Mouse (Mus musculus): ENCODE measurements at regions not wholly inside any gene's neighbourhood (a gene's known extent, or its start where the extent isn't known, plus 50 kb on each side); places are given as distances from the start of the nearest gene placed in this dataset.

GRCm38 (mm10) chr1:64190705-64191104, 68.6 kb upstream of the Klf7 start:
- H3ac ChIP-seq (ENCODE audit: control insufficient read depth, insufficient read length, low read depth): no peak overlapping the region
- no peak for TF ChIP-seq MAX (IDR thresholded peaks at IDR 0.05)
- no peaks in the 10 kb centered on the region for H3K36me3 ChIP-seq (ENCODE audit: control insufficient read depth, insufficient read depth)
- H3K79me2 ChIP-seq (ENCODE audit: control insufficient read depth, insufficient read depth): no peaks in the 10 kb centered on the region
- H3K4me3 ChIP-seq (ENCODE audit: insufficient read depth, poor library complexity, severe bottlenecking): no peak overlapping the region
- no peaks in the 10 kb centered on the region for H3K27me3 ChIP-seq (ENCODE audit: control insufficient read depth, insufficient read depth, insufficient read length)
- H3K79me3 ChIP-seq (ENCODE audit: low read depth): no peaks in the 10 kb centered on the region

- no peaks in the 10 kb centered on the region for H3K36me3 ChIP-seq (ENCODE audit: control insufficient read depth, insufficient read depth)
- H3K79me2 ChIP-seq (ENCODE audit: control insufficient read depth, insufficient read depth): no peaks in the 10 kb centered on the region
- TF ChIP-seq MAX (IDR thresholded peaks at IDR 0.05): no peak
- no peak for TF ChIP-seq MYOD1 (IDR thresholded peaks at IDR 0.05; ENCODE audit: control insufficient read depth, insufficient read length, low read depth)
- TF ChIP-seq USF1 (IDR thresholded peaks at IDR 0.05; ENCODE audit: low read depth): no peak
- TF ChIP-seq MYOG (IDR thresholded peaks at IDR 0.05; ENCODE audit: control insufficient read depth, extremely low read depth, insufficient read length): no peak
- no peak for TF ChIP-seq CEBPB (IDR thresholded peaks at IDR 0.05; ENCODE audit: low read depth)
- TF ChIP-seq FOSL1 (IDR thresholded peaks at IDR 0.05; ENCODE audit: insufficient read depth, low read length, poor library complexity, severe bottlenecking): no peak
- no peak for TF ChIP-seq CTCF (IDR thresholded peaks at IDR 0.05; ENCODE audit: control insufficient read depth, insufficient read depth, insufficient read length)
- H3K4me3 ChIP-seq (ENCODE audit: insufficient read depth, poor library complexity, severe bottlenecking): no peak overlapping the region
- no peaks in the 10 kb centered on the region for H3K79me3 ChIP-seq (ENCODE audit: low read depth)
- H3K27me3 ChIP-seq (ENCODE audit: control insufficient read depth, insufficient read depth, insufficient read length): no peaks in the 10 kb centered on the region
- no peak overlapping the region for H3ac ChIP-seq (ENCODE audit: control insufficient read depth, insufficient read length, low read depth)
Observed at GRCm38 (mm10) chr1:64190097-64190496, 68.0 kb upstream of the Klf7 start.

GRCm38 (mm10) chr1:64189471-64189870, 67.4 kb upstream of the Klf7 start:
- no peaks in the 10 kb centered on the region for H3K79me2 ChIP-seq (ENCODE audit: control insufficient read depth, insufficient read depth)
- H3ac ChIP-seq (ENCODE audit: control insufficient read depth, insufficient read length, low read depth): no peak overlapping the region
- TF ChIP-seq CTCF (IDR thresholded peaks at IDR 0.05; ENCODE audit: control insufficient read depth, insufficient read depth, insufficient read length): no peak
- TF ChIP-seq USF1 (IDR thresholded peaks at IDR 0.05; ENCODE audit: low read depth): no peak
- TF ChIP-seq FOSL1 (IDR thresholded peaks at IDR 0.05; ENCODE audit: insufficient read depth, low read length, poor library complexity, severe bottlenecking): no peak
- no peak for TF ChIP-seq MYOG (IDR thresholded peaks at IDR 0.05; ENCODE audit: control insufficient read depth, extremely low read depth, insufficient read length)
- TF ChIP-seq MYOD1 (IDR thresholded peaks at IDR 0.05; ENCODE audit: control insufficient read depth, insufficient read length, low read depth): no peak
- no peak for TF ChIP-seq CEBPB (IDR thresholded peaks at IDR 0.05; ENCODE audit: low read depth)
- TF ChIP-seq MAX (IDR thresholded peaks at IDR 0.05): no peak
- no peaks in the 10 kb centered on the region for H3K79me3 ChIP-seq (ENCODE audit: low read depth)
- H3K4me3 ChIP-seq (ENCODE audit: insufficient read depth, poor library complexity, severe bottlenecking): no peak overlapping the region
- no peaks in the 10 kb centered on the region for H3K27me3 ChIP-seq (ENCODE audit: control insufficient read depth, insufficient read depth, insufficient read length)
- H3K36me3 ChIP-seq (ENCODE audit: control insufficient read depth, insufficient read depth): no peaks in the 10 kb centered on the region

GRCm38 (mm10) chr1:64187796-64188513, 65.9 kb upstream of the Klf7 start:
- Histone ChIP-seq H3K27me3 (ENCODE audit: control insufficient read depth, insufficient read depth, insufficient read length) (no peaks in the 10 kb centered on the region), H3K79me2 (ENCODE audit: control insufficient read depth, insufficient read depth) (no peaks in the 10 kb centered on the region), H3K4me3 (ENCODE audit: insufficient read depth, poor library complexity, severe bottlenecking) (no peak overlapping the region), H3K79me3 (ENCODE audit: low read depth) (no peaks in the 10 kb centered on the region), H3ac (ENCODE audit: control insufficient read depth, insufficient read length, low read depth) (no peak overlapping the region), H3K36me3 (ENCODE audit: control insufficient read depth, insufficient read depth) (no peaks in the 10 kb centered on the region)
- TF ChIP-seq MAX (IDR thresholded peaks at IDR 0.05) (no peak), MYOG (IDR thresholded peaks at IDR 0.05; ENCODE audit: control insufficient read depth, extremely low read depth, insufficient read length) (no peak), USF1 (IDR thresholded peaks at IDR 0.05; ENCODE audit: low read depth) (no peak), CTCF (IDR thresholded peaks at IDR 0.05; ENCODE audit: control insufficient read depth, insufficient read depth, insufficient read length) (no peak), CEBPB (IDR thresholded peaks at IDR 0.05; ENCODE audit: low read depth) (no peak), FOSL1 (IDR thresholded peaks at IDR 0.05; ENCODE audit: insufficient read depth, low read length, poor library complexity, severe bottlenecking) (no peak), MYOD1 (IDR thresholded peaks at IDR 0.05; ENCODE audit: control insufficient read depth, insufficient read length, low read depth) (no peak)

- no peaks in the 10 kb centered on the region for H3K36me3 ChIP-seq (ENCODE audit: control insufficient read depth, insufficient read depth)
- TF ChIP-seq MYOD1 (IDR thresholded peaks at IDR 0.05; ENCODE audit: control insufficient read depth, insufficient read length, low read depth): no peak
- no peak for TF ChIP-seq FOSL1 (IDR thresholded peaks at IDR 0.05; ENCODE audit: insufficient read depth, low read length, poor library complexity, severe bottlenecking)
- TF ChIP-seq MAX (IDR thresholded peaks at IDR 0.05): no peak
- no peak for TF ChIP-seq USF1 (IDR thresholded peaks at IDR 0.05; ENCODE audit: low read depth)
- TF ChIP-seq CEBPB (IDR thresholded peaks at IDR 0.05; ENCODE audit: low read depth): no peak
- TF ChIP-seq CTCF (IDR thresholded peaks at IDR 0.05; ENCODE audit: control insufficient read depth, insufficient read depth, insufficient read length): no peak
- no peak for TF ChIP-seq MYOG (IDR thresholded peaks at IDR 0.05; ENCODE audit: control insufficient read depth, extremely low read depth, insufficient read length)
Observed at GRCm38 (mm10) chr1:64173708-64174107, 51.6 kb upstream of the Klf7 start.

GRCm38 (mm10) chr1:64172122-64172521, 50.0 kb upstream of the Klf7 start:
- Histone ChIP-seq H3K36me3 (ENCODE audit: control insufficient read depth, insufficient read depth) (no peaks in the 10 kb centered on the region), H3K4me3 (ENCODE audit: insufficient read depth, poor library complexity, severe bottlenecking) (no peak overlapping the region), H3ac (ENCODE audit: control insufficient read depth, insufficient read length, low read depth) (no peak overlapping the region), H3K79me3 (ENCODE audit: low read depth) (no peaks in the 10 kb centered on the region), H3K27me3 (ENCODE audit: control insufficient read depth, insufficient read depth, insufficient read length) (no peaks in the 10 kb centered on the region), H3K79me2 (ENCODE audit: control insufficient read depth, insufficient read depth) (no peaks in the 10 kb centered on the region)
- TF ChIP-seq MYOD1 (IDR thresholded peaks at IDR 0.05; ENCODE audit: control insufficient read depth, insufficient read length, low read depth) (no peak), MAX (IDR thresholded peaks at IDR 0.05) (no peak), CEBPB (IDR thresholded peaks at IDR 0.05; ENCODE audit: low read depth) (no peak), MYOG (IDR thresholded peaks at IDR 0.05; ENCODE audit: control insufficient read depth, extremely low read depth, insufficient read length) (no peak), FOSL1 (IDR thresholded peaks at IDR 0.05; ENCODE audit: insufficient read depth, low read length, poor library complexity, severe bottlenecking) (no peak), USF1 (IDR thresholded peaks at IDR 0.05; ENCODE audit: low read depth) (no peak), CTCF (IDR thresholded peaks at IDR 0.05; ENCODE audit: control insufficient read depth, insufficient read depth, insufficient read length) (no peak)

More at GRCm38 (mm10) chr1:64173708-64174107, 51.6 kb upstream of the Klf7 start:
- Histone ChIP-seq H3K4me3 (ENCODE audit: insufficient read depth, poor library complexity, severe bottlenecking) (no peak overlapping the region), H3K79me3 (ENCODE audit: low read depth) (no peaks in the 10 kb centered on the region), H3K27me3 (ENCODE audit: control insufficient read depth, insufficient read depth, insufficient read length) (no peaks in the 10 kb centered on the region), H3ac (ENCODE audit: control insufficient read depth, insufficient read length, low read depth) (no peak overlapping the region), H3K79me2 (ENCODE audit: control insufficient read depth, insufficient read depth) (no peaks in the 10 kb centered on the region)
